Mouse (Mus musculus): Measurements from ENCODE around the gene Shcbp1l. TPM values are rescaled to one million over a fixed set of nuclear protein-coding genes. Genes with fewer than 3 reads are reported as not detected.

Gene Shcbp1l
- 0.12 and 0.17 TPM in 2 replicates for polyA plus RNA-seq (2012; rRNA removed)

DNA sequence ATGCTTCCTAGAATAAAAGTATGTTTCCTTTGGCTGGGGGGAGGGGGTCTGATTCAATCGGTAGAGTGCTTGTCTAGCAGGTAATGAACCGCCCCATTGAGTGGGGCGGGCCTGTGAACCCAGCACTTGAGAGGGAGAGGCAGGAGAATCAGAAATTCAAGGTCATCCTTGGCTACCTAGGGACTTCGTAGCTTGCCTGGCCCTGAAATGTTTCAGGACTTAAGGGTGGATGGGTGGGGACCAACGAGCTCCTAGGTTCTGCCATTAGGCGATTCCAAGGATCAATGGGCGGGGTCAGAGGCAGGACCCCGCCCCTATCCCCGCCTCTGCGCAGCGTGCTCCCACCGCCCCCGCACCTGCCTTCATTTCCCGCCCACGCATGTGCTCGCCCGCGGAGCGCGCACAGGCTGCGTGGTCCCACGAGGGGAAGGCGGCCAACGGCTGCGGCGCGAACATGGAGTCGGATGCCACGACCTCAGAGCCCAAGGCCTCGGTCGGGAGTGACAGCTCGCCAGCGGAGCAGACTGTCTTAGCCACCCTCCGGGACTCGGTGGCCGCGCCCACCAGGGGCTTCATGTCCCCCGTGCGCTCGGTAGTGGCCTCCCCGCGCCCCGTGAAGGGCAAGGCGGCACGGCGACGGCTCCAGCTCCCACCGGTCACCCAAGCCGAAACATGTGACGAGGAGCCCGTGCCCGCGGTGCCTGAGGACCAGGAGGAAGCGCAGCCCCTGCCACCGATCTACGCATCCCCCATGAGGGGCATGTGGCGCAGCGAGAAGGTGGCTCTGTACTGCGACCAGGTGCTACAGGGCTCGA, at the start of gene Shcbp1l:
Gene Shcbp1l (plus strand): TSS at position 393 of the 815 bp plus-strand sequence.

DNA sequence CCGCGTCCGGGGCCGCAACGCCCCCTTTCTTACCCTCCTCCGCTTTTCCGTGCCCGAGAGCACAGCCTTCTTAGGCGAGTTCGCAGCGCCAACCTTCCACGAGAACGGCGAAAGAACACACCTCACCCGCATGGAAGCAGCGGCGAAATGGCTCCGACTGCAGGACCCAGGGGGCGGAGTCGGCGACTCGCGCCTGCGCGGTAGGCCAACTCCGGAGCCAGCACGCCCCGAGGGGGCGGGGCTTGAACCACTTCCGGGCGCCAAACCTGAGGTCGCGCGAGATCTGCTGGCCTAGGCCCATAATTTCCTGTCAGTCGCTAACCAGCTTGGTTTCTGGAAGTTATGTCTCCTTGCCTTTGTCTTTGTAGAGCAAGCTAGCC, 62.5 kb downstream of the Shcbp1l start, which contains the start of gene Dhx9:
Gene Dhx9 (minus strand): TSS at position 161 of the 380 bp plus-strand sequence.

Other genes with a start within 250 kb of the Shcbp1l start
- 10.2 and 12.7 TPM in 2 replicates for gene Lamc2, start 238.7 kb upstream of the Shcbp1l start, polyA plus RNA-seq (2012; rRNA removed)
- gene Lamc1, start 92.4 kb upstream of the Shcbp1l start, polyA plus RNA-seq (2012; rRNA removed), result 119 and 136 TPM in 2 replicates
- 4.8 and 6.9 TPM in 2 replicates for gene Dhx9, start 62.5 kb downstream of the Shcbp1l start, polyA plus RNA-seq (2012; rRNA removed)
- gene Npl, start 124.9 kb downstream of the Shcbp1l start, polyA plus RNA-seq (2012; rRNA removed), result 2.6 and 3.0 TPM in 2 replicates
- gene Rgs8, start 227.9 kb downstream of the Shcbp1l start, polyA plus RNA-seq (2012; rRNA removed), result 0.01 and 0.02 TPM in 2 replicates